Mouse (Mus musculus): ENCODE data around the gene Cops6.

DNA sequence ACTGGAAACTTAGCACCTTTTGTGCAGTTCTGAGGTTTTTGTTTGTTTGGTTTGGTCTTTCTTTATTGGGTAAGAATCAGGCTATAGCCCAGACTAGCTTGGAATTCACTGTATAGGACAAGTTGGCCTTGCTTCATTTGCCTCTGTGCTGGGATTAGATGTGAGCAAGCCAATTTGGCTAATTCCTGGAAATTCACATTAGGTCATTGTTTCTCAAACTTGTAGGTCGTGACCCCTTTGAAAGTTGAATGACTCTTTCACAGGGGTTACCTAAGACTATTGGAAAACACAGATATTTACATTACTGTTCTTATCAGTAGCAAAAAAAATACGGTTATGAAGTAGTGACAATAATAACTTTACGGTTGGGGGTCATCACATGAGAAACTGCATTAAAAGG, 6.5 kb upstream of the Cops6 start:
- TF ChIP-seq UBTF (IDR thresholded peaks at IDR 0.05; ENCODE audit: low read depth, low read length) (no peak), MAFK (IDR thresholded peaks at IDR 0.05; ENCODE audit: insufficient replicate concordance, low read length) (no peak), CTCF (conservative IDR thresholded peaks at IDR 0.05 in 1 of 2, IDR thresholded peaks at IDR 0.05 in 1 of 2; ENCODE audit: low read depth in 2 of 2, low read length in 2 of 2) (no peak), POLR2A (IDR thresholded peaks at IDR 0.05; ENCODE audit: low read depth, low read length) (no peak), RAD21 (IDR thresholded peaks at IDR 0.05; ENCODE audit: low read depth, low read length) (no peak), GABPA (IDR thresholded peaks at IDR 0.05; ENCODE audit: insufficient replicate concordance, low read depth, low read length) (no peak), MEF2A (IDR thresholded peaks at IDR 0.05; ENCODE audit: borderline replicate concordance, low read depth, low read length) (no peak), RCOR1 (conservative IDR thresholded peaks at IDR 0.05; ENCODE audit: low read depth, low read length) (no peak), EP300 (IDR thresholded peaks at IDR 0.05; ENCODE audit: low read length) (no peak), MAX (IDR thresholded peaks at IDR 0.05; ENCODE audit: low read length) (no peak), ZNF384 (IDR thresholded peaks at IDR 0.05; ENCODE audit: low read depth, low read length) (no peak)
